Mouse (Mus musculus): ENCODE results near the gene Lcor. TPM values are rescaled to one million over a fixed set of nuclear protein-coding genes. Genes with fewer than 3 reads are reported as not detected.

Gene Lcor
- polyA plus RNA-seq, 1 experiment from 2014 or later, result 23.5 TPM

- peaks cover 20% of the 10 kb centered on the region; the same call in 1 of the 2 replicates for H3K36me3 ChIP-seq (replicated peaks)
- H3K4me3 ChIP-seq, result no peak overlapping the region
- H3K27ac ChIP-seq, result no peak overlapping the region
- no peak overlapping the region for H3K9ac ChIP-seq
- H3K4me2 ChIP-seq, result no peak overlapping the region
- H3K9me3 ChIP-seq, result no peaks in the 10 kb centered on the region
- 98% methylated on average over 5 of the region's 5 CpGs for WGBS
- ATAC-seq (replicated peaks), result no peak
- H3K4me1 ChIP-seq, result no peaks in the 10 kb centered on the region
- no peaks in the 10 kb centered on the region for H3K27me3 ChIP-seq (replicated peaks)
These were observed 100.6 kb downstream of the Lcor start for GRCm38 (mm10) chr19:41582918-41583514.

GRCm38 (mm10) chr19:41586752-41587151 lies 104.3 kb downstream of the Lcor start:
- no peak overlapping the region for H3K4me3 ChIP-seq
- H3K36me3 ChIP-seq (replicated peaks), result peaks cover 18% of the 10 kb centered on the region; the same call in 1 of the 2 replicates
- no peak overlapping the region for H3K27ac ChIP-seq
- ATAC-seq (replicated peaks), result no peak
- no peak overlapping the region for H3K4me2 ChIP-seq
- no peaks in the 10 kb centered on the region for H3K9me3 ChIP-seq
- WGBS, result 92% methylated on average over 10 of the region's 10 CpGs
- H3K9ac ChIP-seq, result no peak overlapping the region
- no peaks in the 10 kb centered on the region for H3K27me3 ChIP-seq (replicated peaks)
- no peaks in the 10 kb centered on the region for H3K4me1 ChIP-seq

DNA sequence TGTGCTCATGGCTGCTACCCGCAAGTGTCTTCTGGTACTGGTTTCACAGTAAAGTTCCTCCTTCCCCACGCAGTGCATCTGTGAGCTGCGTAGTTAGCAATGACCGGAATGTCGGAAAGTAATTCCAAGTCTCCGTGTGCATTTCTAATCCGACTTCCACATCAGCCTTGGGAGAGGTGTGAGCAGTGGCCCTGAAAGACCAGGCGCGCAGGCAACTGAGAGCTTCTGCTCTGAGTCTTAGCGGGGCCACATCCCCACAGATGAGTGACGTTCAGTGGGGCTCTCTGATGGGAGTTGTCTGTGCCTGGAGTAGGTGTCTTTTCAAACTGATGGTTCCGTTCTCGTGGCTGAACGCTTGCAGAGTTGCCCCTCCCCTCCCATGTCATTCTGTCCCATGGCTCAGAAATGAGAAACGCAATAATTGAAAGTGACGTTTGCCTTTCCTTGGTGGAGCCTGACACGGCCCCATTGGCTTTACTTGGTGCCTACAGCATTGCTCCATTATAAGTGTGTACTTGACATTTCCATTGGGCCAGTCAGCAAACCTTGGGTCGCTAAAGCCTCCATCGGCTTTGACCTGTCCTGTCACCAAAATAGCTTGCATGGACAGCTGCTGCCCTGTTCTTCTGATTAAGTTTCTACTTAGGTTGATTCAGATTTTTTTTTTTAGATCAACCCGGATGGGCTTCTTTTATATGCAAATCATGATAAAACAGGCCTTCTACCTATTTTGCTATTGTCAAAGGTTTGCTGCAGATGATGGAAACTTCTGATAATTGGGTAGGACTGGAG lies 105.2 kb downstream of the Lcor start:
- Histone ChIP-seq H3K9me3 (no peaks in the 10 kb centered on the region), H3K9ac (no peak overlapping the region), H3K27ac (no peak overlapping the region), H3K27me3 (replicated peaks) (no peaks in the 10 kb centered on the region), H3K4me2 (no peak overlapping the region), H3K4me1 (no peaks in the 10 kb centered on the region), H3K4me3 (no peak overlapping the region), H3K36me3 (replicated peaks) (peaks cover 9% of the 10 kb centered on the region; the same call in 1 of the 2 replicates)
- ATAC-seq (replicated peaks), result no peak
- WGBS, result 80% methylated on average over 20 of the region's 20 CpGs

DNA sequence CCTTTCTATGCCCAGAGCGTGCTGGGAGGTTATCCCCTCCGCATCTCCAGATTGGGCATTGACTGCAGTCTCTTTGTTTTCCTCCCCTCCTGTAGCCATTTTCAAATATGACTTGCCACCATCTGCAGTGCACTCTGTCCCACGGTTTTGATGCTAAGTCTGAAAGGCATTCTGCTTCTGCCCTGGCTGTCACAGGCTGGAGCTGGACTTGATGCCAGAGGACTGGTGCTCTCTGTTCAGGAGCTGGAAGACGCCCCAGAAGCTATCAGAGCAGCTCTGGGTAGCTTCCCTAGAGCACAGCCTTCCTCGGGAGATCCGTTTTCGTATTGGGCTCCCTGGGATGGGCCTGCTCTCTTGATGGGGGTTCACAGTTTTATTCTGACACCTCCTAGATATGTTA lies 106.6 kb downstream of the Lcor start:
- 83% methylated on average over 7 of the region's 7 CpGs for WGBS
- H3K9ac ChIP-seq, result no peak overlapping the region

DNA sequence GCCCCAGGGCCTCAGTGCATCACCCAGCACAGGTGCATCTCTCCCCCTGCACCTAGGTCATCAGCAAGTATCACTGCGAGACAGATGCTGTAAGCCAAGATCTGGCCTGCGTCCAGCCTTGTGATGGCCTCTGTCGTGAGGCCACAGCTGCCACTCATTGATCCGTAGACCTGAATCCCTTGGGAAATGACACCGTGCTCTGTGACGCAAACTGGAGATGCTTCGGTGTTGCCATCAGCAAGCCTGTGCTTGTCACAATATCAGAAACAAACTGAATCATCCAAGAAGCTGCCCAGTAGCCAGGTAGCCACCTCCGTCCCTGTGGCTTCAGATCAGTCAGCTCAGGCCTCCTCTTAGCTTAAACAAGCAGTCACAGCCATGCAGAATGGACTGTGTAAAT lies 107.2 kb downstream of the Lcor start:
- Histone ChIP-seq H3K9ac (no peak overlapping the region), H3K4me1 (no peaks in the 10 kb centered on the region), H3K27me3 (replicated peaks) (no peaks in the 10 kb centered on the region), H3K4me2 (no peak overlapping the region), H3K4me3 (no peak overlapping the region), H3K27ac (no peak overlapping the region), H3K36me3 (replicated peaks) (no peaks in the 10 kb centered on the region), H3K9me3 (no peaks in the 10 kb centered on the region)
- WGBS, result 77% methylated on average over 8 of the region's 8 CpGs
- ATAC-seq (replicated peaks), result no peak

More for the DNA sequence above, 106.6 kb downstream of the Lcor start:
- Histone ChIP-seq H3K4me1 (no peaks in the 10 kb centered on the region), H3K27me3 (replicated peaks) (no peaks in the 10 kb centered on the region), H3K27ac (no peak overlapping the region), H3K36me3 (replicated peaks) (no peaks in the 10 kb centered on the region), H3K9me3 (no peaks in the 10 kb centered on the region), H3K4me2 (no peak overlapping the region), H3K4me3 (no peak overlapping the region)
- ATAC-seq (replicated peaks), result no peak

- H3K9ac ChIP-seq, result no peak overlapping the region
- no peak for ATAC-seq (replicated peaks)
- no peaks in the 10 kb centered on the region for H3K4me1 ChIP-seq
- no peaks in the 10 kb centered on the region for H3K27me3 ChIP-seq (replicated peaks)
- no peaks in the 10 kb centered on the region for H3K9me3 ChIP-seq
- H3K36me3 ChIP-seq (replicated peaks), result no peaks in the 10 kb centered on the region
- WGBS, result 78% methylated on average over 12 of the region's 12 CpGs
- H3K27ac ChIP-seq, result no peak overlapping the region
- H3K4me3 ChIP-seq, result no peak overlapping the region
- no peak overlapping the region for H3K4me2 ChIP-seq
These were observed 109.4 kb downstream of the Lcor start for GRCm38 (mm10) chr19:41591808-41592207.

DNA sequence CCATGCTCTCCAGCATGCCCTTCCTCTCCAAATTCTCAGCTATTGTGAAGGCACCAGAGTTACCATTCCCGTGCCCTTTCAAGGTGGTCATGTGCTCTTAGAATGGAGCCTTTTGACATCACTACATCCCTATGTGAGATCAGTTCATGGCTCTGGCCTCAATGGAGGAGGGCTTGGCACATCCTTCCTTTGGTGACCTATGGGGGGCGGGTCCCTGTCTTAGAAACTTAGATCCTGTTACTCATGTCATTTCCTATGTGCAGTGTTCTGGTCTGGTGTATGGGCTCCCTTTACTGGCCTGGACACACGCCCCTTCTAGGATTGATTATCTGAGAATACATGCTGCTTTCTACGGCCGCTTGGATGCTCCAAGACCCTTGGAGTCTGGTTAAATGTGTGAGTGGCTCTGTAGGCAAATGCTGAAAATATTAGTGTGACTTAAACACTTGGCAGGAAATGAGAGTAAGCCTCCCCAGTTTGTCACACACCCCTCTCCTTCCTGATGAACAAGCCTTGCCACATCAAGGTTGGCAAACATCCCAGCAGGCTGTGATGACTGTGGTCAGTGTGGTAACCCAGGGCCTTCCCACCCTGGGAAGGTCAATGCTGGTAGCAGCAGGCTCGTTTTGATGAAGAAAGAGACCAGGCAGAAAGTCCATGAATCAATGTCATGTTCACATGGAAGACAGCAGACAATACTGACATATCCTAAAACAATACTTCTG lies 114.9 kb downstream of the Lcor start:
- no peak for ATAC-seq (replicated peaks)
- Histone ChIP-seq H3K4me3 (no peak overlapping the region), H3K27me3 (replicated peaks) (no peaks in the 10 kb centered on the region), H3K4me1 (no peaks in the 10 kb centered on the region), H3K9ac (no peak overlapping the region), H3K9me3 (no peaks in the 10 kb centered on the region), H3K36me3 (replicated peaks) (no peaks in the 10 kb centered on the region), H3K27ac (no peak overlapping the region), H3K4me2 (no peak overlapping the region)
- WGBS, result 87% methylated on average over 6 of the region's 6 CpGs

- no peaks in the 10 kb centered on the region for H3K4me1 ChIP-seq
- no peak for ATAC-seq (replicated peaks)
- H3K9me3 ChIP-seq, result no peaks in the 10 kb centered on the region
- H3K27me3 ChIP-seq (replicated peaks), result no peaks in the 10 kb centered on the region
- H3K27ac ChIP-seq, result no peak overlapping the region
- WGBS, result 38% methylated on average over 11 of the region's 11 CpGs
- H3K36me3 ChIP-seq (replicated peaks), result no peaks in the 10 kb centered on the region
- H3K4me2 ChIP-seq, result no peak overlapping the region
- no peak overlapping the region for H3K9ac ChIP-seq
- no peak overlapping the region for H3K4me3 ChIP-seq
These were observed 118.2 kb downstream of the Lcor start for GRCm38 (mm10) chr19:41600647-41601046.

GRCm38 (mm10) chr19:41606208-41606987 lies 124.0 kb downstream of the Lcor start:
- Histone ChIP-seq H3K36me3 (replicated peaks) (no peaks in the 10 kb centered on the region; the same call in 1 of the 2 replicates), H3K9me3 (no peaks in the 10 kb centered on the region), H3K4me1 (no peaks in the 10 kb centered on the region), H3K27me3 (replicated peaks) (no peaks in the 10 kb centered on the region), H3K9ac (no peak overlapping the region), H3K27ac (no peak overlapping the region), H3K4me3 (no peak overlapping the region), H3K4me2 (no peak overlapping the region)
- WGBS, result 79% methylated on average over 10 of the region's 10 CpGs
- ATAC-seq (replicated peaks), result no peak

DNA sequence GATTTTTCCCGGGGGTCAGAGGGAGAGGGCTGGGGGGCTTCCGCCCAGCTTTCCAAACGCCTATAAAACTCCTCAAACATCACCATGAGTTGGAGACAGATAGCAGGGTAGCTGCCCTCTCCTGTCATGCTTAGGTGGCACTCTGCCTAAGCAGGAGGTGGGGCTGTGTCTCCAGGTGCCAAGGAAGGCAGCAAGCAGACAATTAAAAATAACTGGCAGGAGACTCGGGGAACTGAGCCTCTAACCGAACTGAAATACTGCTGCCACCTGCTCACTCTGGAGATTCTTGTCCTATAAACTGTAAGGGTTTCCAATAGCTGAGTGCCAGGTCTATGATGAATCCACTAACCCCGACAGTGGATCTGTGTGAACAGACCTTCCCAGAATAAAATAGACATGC lies 129.2 kb downstream of the Lcor start:
- H3K27ac ChIP-seq, result no peak overlapping the region
- H3K27me3 ChIP-seq (replicated peaks), result no peaks in the 10 kb centered on the region
- peaks cover 2% of the 10 kb centered on the region; the same call in 1 of the 2 replicates for H3K36me3 ChIP-seq (replicated peaks)
- peaks cover 41% of the 10 kb centered on the region for H3K4me1 ChIP-seq
- WGBS, result 69% methylated on average over 6 of the region's 6 CpGs
- no peak for ATAC-seq (replicated peaks)
- H3K9me3 ChIP-seq, result no peaks in the 10 kb centered on the region
- no peak overlapping the region for H3K9ac ChIP-seq
- H3K4me3 ChIP-seq, result no peak overlapping the region
- no peak overlapping the region for H3K4me2 ChIP-seq
